Comparison of ENCODE assay signal across 9 mouse cellular contexts in genomic region chr7:24904936-24905335, GRCm38 (mm10). TPM values are rescaled to one million over a fixed set of nuclear protein-coding genes. Genes with fewer than 3 reads are reported as not detected.
DNase-seq lines count a peak whose midpoint lies in the region; ATAC-seq and TF ChIP-seq lines count a peak whose summit lies in the region.
"Had no signal": no experiment of that assay in that cellular context is flagged by ENCODE, and none has a peak within 500 bp of the region (broad histone marks: within the 10 kb centered on the region; RNA-seq: fewer than 3 reads in every experiment).

No protein-coding gene starts in this region.

- H3K27ac ChIP-seq in hindbrain, embryonic 16.5 days (ENCODE audit: low read depth, low read length): peak overlapping the region; percentile 77; the same call in 1 of the 2 replicates
- 0 out of 2 replicates have a peak overlapping the region, but pooled peaks have one; percentile 56 for H3K27ac ChIP-seq in liver, adult 2 months (replicated peaks; ENCODE audit: insufficient read depth, low read depth, low read length)
- 0 out of 2 replicates have a peak overlapping the region, but pooled peaks have one; percentile 82 for H3K27ac ChIP-seq in midbrain, postnatal 0 days (ENCODE audit: low read depth, low read length)
- peak overlapping the region; percentile 84 for H3K27ac ChIP-seq in stomach, embryonic 16.5 days (ENCODE audit: low read length)

- peak; percentile 75 for TF ChIP-seq CTCF in brain, embryonic 14.5 days (IDR thresholded peaks at IDR 0.05; ENCODE audit: borderline replicate concordance, extremely low read depth, insufficient read depth, insufficient read length)
- peak; percentile 76 for TF ChIP-seq CTCF in liver, adult 2 months (IDR thresholded peaks at IDR 0.05; ENCODE audit: low read depth, low read length)
- TF ChIP-seq CTCF in midbrain, postnatal 0 days (IDR thresholded peaks at IDR 0.05): peak; percentile 88

- peak; percentile 62 for DNase-seq in adrenal gland, adult 2 months
- DNase-seq in adrenal gland, postnatal 4 days (ENCODE audit: low spot score in 2 of 2): no peak
- peak; percentile 80 for DNase-seq in brain, embryonic 14.5 days (ENCODE audit: low read depth)
- DNase-seq in liver, adult 2 months (ENCODE audit: extremely low read depth, low read depth, low spot score): peak; percentile 70
- DNase-seq in midbrain, postnatal 0 days (ENCODE audit: low spot score): peak; percentile 82

- peak overlapping the region; percentile 84; the same call in 1 of the 2 replicates for H3K9ac ChIP-seq in hindbrain, embryonic 16.5 days (ENCODE audit: low read depth, low read length)
- H3K9ac ChIP-seq in liver, adult 2 months (ENCODE audit: low read depth, low read length): peak overlapping the region; percentile 87
- H3K9ac ChIP-seq in midbrain, postnatal 0 days (replicated peaks; ENCODE audit: low read length, poor library complexity, severe bottlenecking): peak overlapping the region; percentile 68
- H3K9ac ChIP-seq in stomach, embryonic 16.5 days (ENCODE audit: low read length): peak overlapping the region; percentile 87

- 22% methylated on average over 2 of the region's 3 CpGs for WGBS in hindbrain, embryonic 16.5 days
- 3% methylated on average over 3 of the region's 3 CpGs for WGBS in liver, adult 2 months
- 10% methylated on average over 3 of the region's 3 CpGs for WGBS in midbrain, postnatal 0 days
- WGBS in stomach, embryonic 16.5 days: 14% methylated on average over 3 of the region's 3 CpGs

- no peak for TF ChIP-seq POLR2A in brain, embryonic 14.5 days (IDR thresholded peaks at IDR 0.05; ENCODE audit: borderline replicate concordance, extremely low read depth, insufficient read depth, insufficient read length, poor library complexity, severe bottlenecking)
- TF ChIP-seq POLR2A in liver, adult 2 months (IDR thresholded peaks at IDR 0.05; ENCODE audit: extremely low read depth, insufficient read depth, low read length): no peak

- H3K4me1 ChIP-seq in hindbrain, embryonic 16.5 days (ENCODE audit: control insufficient read depth, insufficient read depth, low read depth, low read length): peaks cover 13% of the 10 kb centered on the region
- H3K4me1 ChIP-seq in liver, adult 2 months (ENCODE audit: control insufficient read depth, insufficient read depth, low read length): peaks cover 11% of the 10 kb centered on the region
- no peaks in the 10 kb centered on the region; the same call in 1 of the 2 replicates for H3K4me1 ChIP-seq in midbrain, postnatal 0 days (ENCODE audit: insufficient read depth, low read length)
- peaks cover 36% of the 10 kb centered on the region for H3K4me1 ChIP-seq in stomach, embryonic 16.5 days (ENCODE audit: control insufficient read depth, insufficient read depth, low read length)

- ATAC-seq in erythroblast, adult 5-6 weeks (replicated peaks; ENCODE audit: low FRiP score, poor library complexity, severe bottlenecking): peak; percentile 69
- no peak for ATAC-seq in hindbrain, embryonic 16.5 days
- ATAC-seq in midbrain, postnatal 0 days (ENCODE audit: low FRiP score): peak; percentile 33
- ATAC-seq in stomach, embryonic 16.5 days (ENCODE audit: insufficient read depth, low FRiP score): no peak

- no peaks in the 10 kb centered on the region for H3K9me3 ChIP-seq in hindbrain, embryonic 16.5 days (ENCODE audit: control insufficient read depth, low read length)
- H3K9me3 ChIP-seq in midbrain, postnatal 0 days (ENCODE audit: low read length): no peaks in the 10 kb centered on the region
- no peaks in the 10 kb centered on the region for H3K9me3 ChIP-seq in stomach, embryonic 16.5 days (replicated peaks; ENCODE audit: control insufficient read depth, low read length)

- H3K4me2 ChIP-seq in hindbrain, embryonic 16.5 days (ENCODE audit: low read length): peak overlapping the region; percentile 79
- peak overlapping the region; percentile 83 for H3K4me2 ChIP-seq in midbrain, postnatal 0 days (ENCODE audit: low read depth, low read length, poor library complexity, severe bottlenecking)
- H3K4me2 ChIP-seq in stomach, embryonic 16.5 days (ENCODE audit: low read depth, low read length): peak overlapping the region; percentile 91

- no peaks in the 10 kb centered on the region for H3K27me3 ChIP-seq in hindbrain, embryonic 16.5 days (replicated peaks; ENCODE audit: control insufficient read depth, insufficient read depth, low read length)
- H3K27me3 ChIP-seq in liver, adult 2 months (ENCODE audit: control insufficient read depth, insufficient read depth, low read length): no peaks in the 10 kb centered on the region
- no peaks in the 10 kb centered on the region for H3K27me3 ChIP-seq in midbrain, postnatal 0 days (ENCODE audit: insufficient read depth, low read length)
- no peaks in the 10 kb centered on the region for H3K27me3 ChIP-seq in stomach, embryonic 16.5 days (ENCODE audit: control insufficient read depth, insufficient read depth, low read length)
- H3K27me3 ChIP-seq: Patski had no signal

- H3K79me2 ChIP-seq in liver, adult 2 months (ENCODE audit: control insufficient read depth, insufficient read depth, low read length): peaks cover 8% of the 10 kb centered on the region; the same call in 1 of the 2 replicates

- peak overlapping the region; percentile 62 for H3K4me3 ChIP-seq in hindbrain, embryonic 16.5 days (ENCODE audit: low read length)
- H3K4me3 ChIP-seq in liver, adult 2 months (ENCODE audit: insufficient read depth, low read depth, low read length): peak overlapping the region; percentile 81; the same call in 1 of the 2 replicates
- peak overlapping the region; percentile 55 for H3K4me3 ChIP-seq in midbrain, postnatal 0 days (ENCODE audit: low read depth, low read length)
- H3K4me3 ChIP-seq in stomach, embryonic 16.5 days (replicated peaks; ENCODE audit: low read length): peak overlapping the region; percentile 76

- H3K36me3 ChIP-seq in hindbrain, embryonic 16.5 days (ENCODE audit: control insufficient read depth, insufficient read depth, low read length): no peaks in the 10 kb centered on the region
- H3K36me3 ChIP-seq in liver, adult 2 months (ENCODE audit: control insufficient read depth, insufficient read depth, low read length): no peaks in the 10 kb centered on the region
- peaks cover 18% of the 10 kb centered on the region; the same call in 1 of the 2 replicates for H3K36me3 ChIP-seq in midbrain, postnatal 0 days (ENCODE audit: insufficient read depth, low read length)
- H3K36me3 ChIP-seq in stomach, embryonic 16.5 days (ENCODE audit: control insufficient read depth, insufficient read depth, low read length): no peaks in the 10 kb centered on the region

RNA-seq across cellular contexts. Expression of gene Arhgef1, which starts 2.2 kb away (rescaled TPM):
- 10 to 100 TPM; 71.4 to 79.3 TPM for total RNA-seq in adrenal gland, adult 2 months (2021)
- 195 and 229 TPM in 2 replicates for polyA plus RNA-seq in adrenal gland, adult 2 months (2012; rRNA removed)
- total RNA-seq in adrenal gland, postnatal 4 days (2021): 100 to 1,000 TPM; 159 to 161 TPM
- 196 and 264 TPM in 2 replicates for polyA plus RNA-seq in brain, embryonic 14.5 days (2012; rRNA removed)
- total RNA-seq in erythroblast, adult 5-6 weeks (2015; ENCODE audit: low replicate concordance): 39.7 and 42.3 TPM in 2 replicates
- 25.0 and 31.2 TPM in 2 replicates for total RNA-seq in erythroblast, adult 5-6 weeks (2017; ENCODE audit: low replicate concordance)
- polyA plus RNA-seq in hindbrain, embryonic 16.5 days (2015; fragmentation: Nextera tagmentation; extraction: Ambion mirVana): 47.0 and 62.1 TPM in 2 replicates
- total RNA-seq in liver, adult 2 months (2014; rRNA removed): 8.5 and 15.5 TPM in 2 replicates
- polyA plus RNA-seq in liver, adult 2 months (2012; rRNA removed): 46.6 and 62.9 TPM in 2 replicates
- total RNA-seq in midbrain, postnatal 0 days (2014; rRNA removed): 19.1 and 27.5 TPM in 2 replicates
- polyA plus RNA-seq in midbrain, postnatal 0 days (2015; fragmentation: Nextera tagmentation; extraction: Ambion mirVana): 29.0 and 33.0 TPM in 2 replicates
- 67.2 and 73.5 TPM in 2 replicates for polyA plus RNA-seq in stomach, embryonic 16.5 days (2015; fragmentation: Nextera tagmentation; extraction: Ambion mirVana)

RNA-seq across cellular contexts. Expression of gene Cd79a, which starts 7.8 kb away (rescaled TPM):
- total RNA-seq in adrenal gland, adult 2 months (2021): under 1 TPM; 0.46 to 0.86 TPM
- polyA plus RNA-seq in adrenal gland, adult 2 months (2012; rRNA removed): 2.2 and 3.1 TPM in 2 replicates
- total RNA-seq in adrenal gland, postnatal 4 days (2021): 1 to 10 TPM; 1.1 to 3.2 TPM
- 0.31 and 0.67 TPM in 2 replicates for polyA plus RNA-seq in brain, embryonic 14.5 days (2012; rRNA removed)
- 0.84 and 0.96 TPM in 2 replicates for total RNA-seq in erythroblast, adult 5-6 weeks (2015; ENCODE audit: low replicate concordance)
- total RNA-seq in erythroblast, adult 5-6 weeks (2017; ENCODE audit: low replicate concordance): 0.43 TPM in 1 of 2 replicates, not detected in the other
- polyA plus RNA-seq in hindbrain, embryonic 16.5 days (2015; fragmentation: Nextera tagmentation; extraction: Ambion mirVana): 0.34 and 0.39 TPM in 2 replicates
- total RNA-seq in liver, adult 2 months (2014; rRNA removed): 0.18 and 0.60 TPM in 2 replicates
- polyA plus RNA-seq in liver, adult 2 months (2012; rRNA removed): 2.0 and 5.7 TPM in 2 replicates
- 0.27 and 0.42 TPM in 2 replicates for total RNA-seq in midbrain, postnatal 0 days (2014; rRNA removed)
- polyA plus RNA-seq in midbrain, postnatal 0 days (2015; fragmentation: Nextera tagmentation; extraction: Ambion mirVana): 0.82 and 0.85 TPM in 2 replicates
- polyA plus RNA-seq in stomach, embryonic 16.5 days (2015; fragmentation: Nextera tagmentation; extraction: Ambion mirVana): 2.0 and 2.3 TPM in 2 replicates
- polyA plus RNA-seq: Patski had no signal

RNA-seq across cellular contexts. Expression of gene Rps19, which starts 20.8 kb away (rescaled TPM):
- 1,000 to 10,000 TPM in 1 of 2 experiments, 100 to 1,000 TPM in 1; 601 to 1,035 TPM for total RNA-seq in adrenal gland, adult 2 months (2021)
- 230 TPM in 2 replicates for polyA plus RNA-seq in adrenal gland, adult 2 months (2012; rRNA removed)
- 1,000 to 10,000 TPM; 1,415 to 1,431 TPM for total RNA-seq in adrenal gland, postnatal 4 days (2021)
- 624 and 715 TPM in 2 replicates for polyA plus RNA-seq in brain, embryonic 14.5 days (2012; rRNA removed)
- total RNA-seq in erythroblast, adult 5-6 weeks (2015; ENCODE audit: low replicate concordance): 474 and 634 TPM in 2 replicates
- 204 and 237 TPM in 2 replicates for total RNA-seq in erythroblast, adult 5-6 weeks (2017; ENCODE audit: low replicate concordance)
- 1,005 and 1,089 TPM in 2 replicates for polyA plus RNA-seq in hindbrain, embryonic 16.5 days (2015; fragmentation: Nextera tagmentation; extraction: Ambion mirVana)
- 205 and 255 TPM in 2 replicates for total RNA-seq in liver, adult 2 months (2014; rRNA removed)
- 191 and 262 TPM in 2 replicates for polyA plus RNA-seq in liver, adult 2 months (2012; rRNA removed)
- total RNA-seq in midbrain, postnatal 0 days (2014; rRNA removed): 364 and 448 TPM in 2 replicates
- polyA plus RNA-seq in midbrain, postnatal 0 days (2015; fragmentation: Nextera tagmentation; extraction: Ambion mirVana): 1,202 and 1,286 TPM in 2 replicates
- polyA plus RNA-seq in stomach, embryonic 16.5 days (2015; fragmentation: Nextera tagmentation; extraction: Ambion mirVana): 2,107 and 2,375 TPM in 2 replicates

RNA-seq across cellular contexts. Expression of gene Dmrtc2, which starts 35.1 kb away (rescaled TPM):
- total RNA-seq in adrenal gland, adult 2 months (2021): not detected
- not detected in 2 replicates for polyA plus RNA-seq in adrenal gland, adult 2 months (2012; rRNA removed)
- total RNA-seq in adrenal gland, postnatal 4 days (2021): under 1 TPM in 1 of 2 experiments, not detected in 1; 0.17 TPM
- 0.08 and 0.11 TPM in 2 replicates for polyA plus RNA-seq in brain, embryonic 14.5 days (2012; rRNA removed)
- total RNA-seq in erythroblast, adult 5-6 weeks (2015; ENCODE audit: low replicate concordance): not detected in 2 replicates
- not detected in 2 replicates for total RNA-seq in erythroblast, adult 5-6 weeks (2017; ENCODE audit: low replicate concordance)
- 0.30 and 0.47 TPM in 2 replicates for polyA plus RNA-seq in hindbrain, embryonic 16.5 days (2015; fragmentation: Nextera tagmentation; extraction: Ambion mirVana)
- total RNA-seq in liver, adult 2 months (2014; rRNA removed): not detected in 2 replicates
- polyA plus RNA-seq in liver, adult 2 months (2012; rRNA removed): not detected in 2 replicates
- total RNA-seq in midbrain, postnatal 0 days (2014; rRNA removed): 0.11 TPM in 1 of 2 replicates, not detected in the other
- 0.31 and 0.70 TPM in 2 replicates for polyA plus RNA-seq in midbrain, postnatal 0 days (2015; fragmentation: Nextera tagmentation; extraction: Ambion mirVana)
- polyA plus RNA-seq in stomach, embryonic 16.5 days (2015; fragmentation: Nextera tagmentation; extraction: Ambion mirVana): not detected in 2 replicates
- polyA plus RNA-seq: Patski had no signal

RNA-seq across cellular contexts. Expression of gene Lypd4, which starts 35.2 kb away (rescaled TPM):
- total RNA-seq in adrenal gland, adult 2 months (2021): not detected
- not detected in 2 replicates for polyA plus RNA-seq in adrenal gland, adult 2 months (2012; rRNA removed)
- not detected for total RNA-seq in adrenal gland, postnatal 4 days (2021)
- polyA plus RNA-seq in brain, embryonic 14.5 days (2012; rRNA removed): 0.08 TPM in 1 of 2 replicates, not detected in the other
- total RNA-seq in erythroblast, adult 5-6 weeks (2015; ENCODE audit: low replicate concordance): not detected in 2 replicates
- total RNA-seq in erythroblast, adult 5-6 weeks (2017; ENCODE audit: low replicate concordance): not detected in 2 replicates
- 0.21 and 0.29 TPM in 2 replicates for polyA plus RNA-seq in hindbrain, embryonic 16.5 days (2015; fragmentation: Nextera tagmentation; extraction: Ambion mirVana)
- not detected in 2 replicates for total RNA-seq in liver, adult 2 months (2014; rRNA removed)
- polyA plus RNA-seq in liver, adult 2 months (2012; rRNA removed): not detected in 2 replicates
- 0.19 TPM in 1 of 2 replicates, not detected in the other for total RNA-seq in midbrain, postnatal 0 days (2014; rRNA removed)
- 0.16 and 0.28 TPM in 2 replicates for polyA plus RNA-seq in midbrain, postnatal 0 days (2015; fragmentation: Nextera tagmentation; extraction: Ambion mirVana)
- not detected in 2 replicates for polyA plus RNA-seq in stomach, embryonic 16.5 days (2015; fragmentation: Nextera tagmentation; extraction: Ambion mirVana)

Comparison
In these comparisons a context has a peak if more than half of its experiments do, and no peak if none do; other contexts are left out.
1. DNase-seq: peak in adrenal gland, adult 2 months (single experiment), brain, embryonic 14.5 days (single experiment), liver, adult 2 months (single experiment) and midbrain, postnatal 0 days (single experiment); none in adrenal gland, postnatal 4 days (0 of 2).
2. ATAC-seq: peak in erythroblast, adult 5-6 weeks (single experiment) and midbrain, postnatal 0 days (single experiment); none in hindbrain, embryonic 16.5 days (single experiment) and stomach, embryonic 16.5 days (single experiment).
3. Peak in every context shown above with its lines, with median percentiles within 50 percentile points of each other: CTCF ChIP-seq, H3K27ac ChIP-seq, H3K4me2 ChIP-seq, H3K4me3 ChIP-seq and H3K9ac ChIP-seq.